Mouse (Mus musculus): ENCODE data around the gene Gapdhs. TPM values are rescaled to one million over a fixed set of nuclear protein-coding genes. Genes with fewer than 3 reads are reported as not detected.

Gene Gapdhs
- polyA plus RNA-seq (2014; fragmentation: Illumina TruSeq; extraction: RNeasy Lipid Tissue Mini Kit (QIAGEN cat#74804); ENCODE audit: low replicate concordance): not detected

GRCm38 (mm10) chr7:30743617-30744016, at the start of gene Gapdhs:
Gene Gapdhs (minus strand): TSS chr7:30743681.

DNA sequence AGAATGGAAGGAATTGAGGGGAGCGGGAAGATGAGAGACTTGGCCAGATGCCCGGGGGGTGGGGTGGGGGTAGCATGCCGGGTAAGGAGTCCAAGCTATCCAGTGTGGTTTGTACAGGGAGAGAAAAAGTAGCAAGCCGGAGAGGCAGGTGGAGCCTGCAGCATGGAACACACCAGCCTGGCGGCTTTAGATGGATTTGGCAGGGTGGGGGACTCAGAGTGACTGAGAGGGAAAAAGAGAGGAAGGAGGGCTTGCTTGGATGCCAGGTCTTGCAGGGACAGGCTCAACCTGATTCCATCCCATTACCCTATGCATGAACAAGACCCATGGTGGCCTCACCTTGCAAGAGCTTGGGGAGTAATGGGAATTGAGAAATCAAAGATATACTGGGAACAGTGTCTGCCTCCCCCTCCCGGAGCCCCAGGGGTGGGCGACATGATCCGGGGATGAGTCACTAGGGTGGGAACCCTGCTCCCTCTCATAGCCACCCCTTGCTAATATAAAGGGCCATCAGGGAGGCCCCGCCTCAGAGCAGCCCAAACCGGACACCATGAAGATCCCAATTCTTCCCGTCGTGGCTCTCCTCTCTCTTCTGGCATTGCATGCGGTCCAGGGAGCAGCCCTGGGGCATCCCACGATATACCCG, 44.0 kb upstream of the Gapdhs start, which contains the start of gene Krtdap:
Krtdap (plus strand) TSS at position 520 of the 646 bp plus-strand sequence.

GRCm38 (mm10) chr7:30763456-30763855, 20.0 kb upstream of the Gapdhs start, which contains the start of gene Dmkn:
Gene Dmkn (plus strand): TSS chr7:30763756.

DNA sequence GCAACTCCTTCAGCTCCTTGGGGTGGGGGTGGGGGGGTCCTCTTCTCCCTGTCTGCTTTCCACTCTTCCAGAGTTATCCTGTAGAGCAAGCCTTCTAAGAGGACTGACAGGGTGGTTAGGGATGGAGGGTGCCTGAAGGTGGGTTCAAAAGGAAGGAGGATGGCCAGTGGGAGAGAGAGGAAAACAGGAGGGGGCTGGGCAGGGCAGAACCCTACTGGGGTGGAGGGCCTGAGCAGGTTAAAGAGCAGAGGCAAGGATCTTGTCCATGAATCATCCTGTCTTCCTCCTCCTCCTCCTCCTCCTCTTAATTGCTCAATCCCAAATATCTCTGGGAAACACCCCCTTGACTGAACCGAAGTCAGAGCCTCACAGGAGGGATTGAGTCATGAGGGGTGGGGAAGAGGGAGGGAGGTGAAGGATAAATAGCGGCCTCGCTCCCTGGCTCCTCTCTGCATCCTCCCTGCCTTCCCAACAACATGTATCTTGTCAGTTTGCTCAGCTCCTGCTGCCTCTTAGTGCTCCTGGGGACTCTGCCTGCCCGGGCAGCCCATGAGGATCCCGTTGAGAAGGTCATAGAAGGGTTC, 7.7 kb upstream of the Gapdhs start, which contains the start of gene Sbsn:
Sbsn (plus strand) TSS at position 386 of the 584 bp plus-strand sequence.

DNA sequence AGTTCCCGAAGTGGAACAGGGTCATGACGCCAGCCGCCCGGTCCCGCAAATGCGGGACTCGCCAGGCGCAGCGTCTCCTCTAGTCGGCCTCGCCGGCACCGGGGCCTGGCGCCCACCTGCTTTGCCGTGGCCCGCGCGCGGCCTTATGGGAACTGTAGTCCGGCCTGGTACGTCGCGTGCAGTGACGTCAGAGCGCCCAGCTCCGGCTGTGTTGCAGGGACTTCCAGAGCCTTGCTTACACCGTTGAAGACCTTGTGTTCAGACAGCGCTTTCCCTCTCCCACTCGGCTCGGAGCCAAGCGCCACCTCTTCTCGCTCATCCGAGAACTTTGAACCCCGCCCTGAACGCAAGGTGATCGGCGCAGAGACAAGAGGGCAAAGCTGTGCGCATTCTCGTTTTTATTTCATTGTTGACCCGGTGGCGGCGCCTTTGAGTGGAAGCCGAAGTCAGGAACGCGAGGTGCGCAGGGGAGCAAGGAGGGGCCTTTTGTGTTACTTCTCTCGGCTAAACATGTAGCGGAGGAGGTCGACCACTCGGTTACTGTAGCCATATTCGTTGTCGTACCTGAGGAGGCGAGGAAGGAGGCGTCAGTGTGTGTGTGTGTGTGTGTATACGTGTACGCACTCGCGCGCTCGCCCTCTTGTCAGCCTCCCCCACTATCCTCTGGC, 14.0 kb downstream of the Gapdhs start, which contains the start of gene Tmem147:
Tmem147 (minus strand) TSS at position 145 of the 668 bp plus-strand sequence.

GRCm38 (mm10) chr7:30711942-30712341, 31.5 kb downstream of the Gapdhs start, which contains the start of gene Atp4a:
Gene Atp4a (plus strand): TSS chr7:30712209.

GRCm38 (mm10) chr7:30698589-30698988, 44.9 kb downstream of the Gapdhs start, which contains the start of gene 2200002J24Rik:
Gene 2200002J24Rik (plus strand): TSS chr7:30698926.

Other genes starting within 250 kb of the Gapdhs start
- 0.11 TPM for gene Arhgap33, start 208.6 kb downstream of the Gapdhs start, polyA plus RNA-seq (2014; fragmentation: Illumina TruSeq; extraction: RNeasy Lipid Tissue Mini Kit (QIAGEN cat#74804); ENCODE audit: low replicate concordance)
- gene Hspb6, start 191.5 kb downstream of the Gapdhs start, polyA plus RNA-seq (2014; fragmentation: Illumina TruSeq; extraction: RNeasy Lipid Tissue Mini Kit (QIAGEN cat#74804); ENCODE audit: low replicate concordance): 28.5 TPM
- gene Proser3, start 191.4 kb downstream of the Gapdhs start, polyA plus RNA-seq (2014; fragmentation: Illumina TruSeq; extraction: RNeasy Lipid Tissue Mini Kit (QIAGEN cat#74804); ENCODE audit: low replicate concordance): 0.97 TPM
- gene Lin37, start 183.8 kb downstream of the Gapdhs start, polyA plus RNA-seq (2014; fragmentation: Illumina TruSeq; extraction: RNeasy Lipid Tissue Mini Kit (QIAGEN cat#74804); ENCODE audit: low replicate concordance): not detected
- gene U2af1l4, start 180.4 kb downstream of the Gapdhs start, polyA plus RNA-seq (2014; fragmentation: Illumina TruSeq; extraction: RNeasy Lipid Tissue Mini Kit (QIAGEN cat#74804); ENCODE audit: low replicate concordance): 2.6 TPM
- 6.2 TPM for gene Gm49396, start 180.3 kb downstream of the Gapdhs start, polyA plus RNA-seq (2014; fragmentation: Illumina TruSeq; extraction: RNeasy Lipid Tissue Mini Kit (QIAGEN cat#74804); ENCODE audit: low replicate concordance)
- gene Psenen, start 180.1 kb downstream of the Gapdhs start, polyA plus RNA-seq (2014; fragmentation: Illumina TruSeq; extraction: RNeasy Lipid Tissue Mini Kit (QIAGEN cat#74804); ENCODE audit: low replicate concordance): 17.3 TPM
- gene Igflr1, start 178.3 kb downstream of the Gapdhs start, polyA plus RNA-seq (2014; fragmentation: Illumina TruSeq; extraction: RNeasy Lipid Tissue Mini Kit (QIAGEN cat#74804); ENCODE audit: low replicate concordance): not detected
- 4.6 TPM for gene Kmt2b, start 155.0 kb downstream of the Gapdhs start, polyA plus RNA-seq (2014; fragmentation: Illumina TruSeq; extraction: RNeasy Lipid Tissue Mini Kit (QIAGEN cat#74804); ENCODE audit: low replicate concordance)
- not detected for gene Zbtb32, start 144.8 kb downstream of the Gapdhs start, polyA plus RNA-seq (2014; fragmentation: Illumina TruSeq; extraction: RNeasy Lipid Tissue Mini Kit (QIAGEN cat#74804); ENCODE audit: low replicate concordance)
- not detected for gene Upk1a, start 130.8 kb downstream of the Gapdhs start, polyA plus RNA-seq (2014; fragmentation: Illumina TruSeq; extraction: RNeasy Lipid Tissue Mini Kit (QIAGEN cat#74804); ENCODE audit: low replicate concordance)
- gene Cox6b1, start 117.5 kb downstream of the Gapdhs start, polyA plus RNA-seq (2014; fragmentation: Illumina TruSeq; extraction: RNeasy Lipid Tissue Mini Kit (QIAGEN cat#74804); ENCODE audit: low replicate concordance): 1,034 TPM
- not detected for gene Etv2, start 107.8 kb downstream of the Gapdhs start, polyA plus RNA-seq (2014; fragmentation: Illumina TruSeq; extraction: RNeasy Lipid Tissue Mini Kit (QIAGEN cat#74804); ENCODE audit: low replicate concordance)
- not detected for gene Rbm42, start 93.4 kb downstream of the Gapdhs start, polyA plus RNA-seq (2014; fragmentation: Illumina TruSeq; extraction: RNeasy Lipid Tissue Mini Kit (QIAGEN cat#74804); ENCODE audit: low replicate concordance)
- gene Haus5, start 78.7 kb downstream of the Gapdhs start, polyA plus RNA-seq (2014; fragmentation: Illumina TruSeq; extraction: RNeasy Lipid Tissue Mini Kit (QIAGEN cat#74804); ENCODE audit: low replicate concordance): 2.8 TPM
- not detected for gene Pmis2, start 72.1 kb downstream of the Gapdhs start, polyA plus RNA-seq (2014; fragmentation: Illumina TruSeq; extraction: RNeasy Lipid Tissue Mini Kit (QIAGEN cat#74804); ENCODE audit: low replicate concordance)
- gene 2200002J24Rik, start 44.8 kb downstream of the Gapdhs start, polyA plus RNA-seq (2014; fragmentation: Illumina TruSeq; extraction: RNeasy Lipid Tissue Mini Kit (QIAGEN cat#74804); ENCODE audit: low replicate concordance): not detected
- gene Atp4a, start 31.5 kb downstream of the Gapdhs start, polyA plus RNA-seq (2014; fragmentation: Illumina TruSeq; extraction: RNeasy Lipid Tissue Mini Kit (QIAGEN cat#74804); ENCODE audit: low replicate concordance): not detected
- gene Tmem147, start 14.1 kb downstream of the Gapdhs start, polyA plus RNA-seq (2014; fragmentation: Illumina TruSeq; extraction: RNeasy Lipid Tissue Mini Kit (QIAGEN cat#74804); ENCODE audit: low replicate concordance): 4.8 TPM
- 0.15 TPM for gene Sbsn, start 7.8 kb upstream of the Gapdhs start, polyA plus RNA-seq (2014; fragmentation: Illumina TruSeq; extraction: RNeasy Lipid Tissue Mini Kit (QIAGEN cat#74804); ENCODE audit: low replicate concordance)
- not detected for gene Dmkn, start 20.1 kb upstream of the Gapdhs start, polyA plus RNA-seq (2014; fragmentation: Illumina TruSeq; extraction: RNeasy Lipid Tissue Mini Kit (QIAGEN cat#74804); ENCODE audit: low replicate concordance)
- gene Krtdap, start 44.2 kb upstream of the Gapdhs start, polyA plus RNA-seq (2014; fragmentation: Illumina TruSeq; extraction: RNeasy Lipid Tissue Mini Kit (QIAGEN cat#74804); ENCODE audit: low replicate concordance): not detected
- gene Ffar2, start 80.1 kb upstream of the Gapdhs start, polyA plus RNA-seq (2014; fragmentation: Illumina TruSeq; extraction: RNeasy Lipid Tissue Mini Kit (QIAGEN cat#74804); ENCODE audit: low replicate concordance): 1.7 TPM
- gene Ffar3, start 112.5 kb upstream of the Gapdhs start, polyA plus RNA-seq (2014; fragmentation: Illumina TruSeq; extraction: RNeasy Lipid Tissue Mini Kit (QIAGEN cat#74804); ENCODE audit: low replicate concordance): not detected
- 0.85 TPM for gene Ffar1, start 117.9 kb upstream of the Gapdhs start, polyA plus RNA-seq (2014; fragmentation: Illumina TruSeq; extraction: RNeasy Lipid Tissue Mini Kit (QIAGEN cat#74804); ENCODE audit: low replicate concordance)
- gene Cd22, start 136.7 kb upstream of the Gapdhs start, polyA plus RNA-seq (2014; fragmentation: Illumina TruSeq; extraction: RNeasy Lipid Tissue Mini Kit (QIAGEN cat#74804); ENCODE audit: low replicate concordance): 3.0 TPM
- gene Mag, start 171.2 kb upstream of the Gapdhs start, polyA plus RNA-seq (2014; fragmentation: Illumina TruSeq; extraction: RNeasy Lipid Tissue Mini Kit (QIAGEN cat#74804); ENCODE audit: low replicate concordance): not detected
- 2.0 TPM for gene Hamp2, start 181.0 kb upstream of the Gapdhs start, polyA plus RNA-seq (2014; fragmentation: Illumina TruSeq; extraction: RNeasy Lipid Tissue Mini Kit (QIAGEN cat#74804); ENCODE audit: low replicate concordance)
- not detected for gene Hamp, start 200.4 kb upstream of the Gapdhs start, polyA plus RNA-seq (2014; fragmentation: Illumina TruSeq; extraction: RNeasy Lipid Tissue Mini Kit (QIAGEN cat#74804); ENCODE audit: low replicate concordance)
- 52.9 TPM for gene Usf2, start 213.1 kb upstream of the Gapdhs start, polyA plus RNA-seq (2014; fragmentation: Illumina TruSeq; extraction: RNeasy Lipid Tissue Mini Kit (QIAGEN cat#74804); ENCODE audit: low replicate concordance)
- gene Lsr, start 229.8 kb upstream of the Gapdhs start, polyA plus RNA-seq (2014; fragmentation: Illumina TruSeq; extraction: RNeasy Lipid Tissue Mini Kit (QIAGEN cat#74804); ENCODE audit: low replicate concordance): 4.8 TPM
- gene Fam187b, start 230.1 kb upstream of the Gapdhs start, polyA plus RNA-seq (2014; fragmentation: Illumina TruSeq; extraction: RNeasy Lipid Tissue Mini Kit (QIAGEN cat#74804); ENCODE audit: low replicate concordance): 4.1 TPM

All from small intestine, adult 10 weeks (tissue).